Mouse (Mus musculus): Measurements from ENCODE around the gene Sh3bp2. TPM values are rescaled to one million over a fixed set of nuclear protein-coding genes. Genes with fewer than 3 reads are reported as not detected.
"Not testable (repeated sequence)": the region's sequence is repeated elsewhere in the genome, so short reads cannot be mapped to it uniquely, and the experiment has no call there.

Sh3bp2 gene
- polyA plus RNA-seq, 1 experiment from 2014 or later: 18.8 TPM

- Histone ChIP-seq H3K27ac (ENCODE audit: low read depth, low read length) (peak overlapping the region; percentile 92), H3K4me2 (ENCODE audit: low read length) (peak overlapping the region; percentile 81), H3K4me3 (ENCODE audit: low read depth, low read length) (peak overlapping the region; percentile 98; the same call in 1 of the 2 replicates), H3K9ac (ENCODE audit: low read length) (peak overlapping the region; percentile 97), H3K4me1 (ENCODE audit: control insufficient read depth, insufficient read depth, low read length) (peaks cover 11% of the 10 kb centered on the region)
- 51% methylated on average over 3 of the region's 4 CpGs for WGBS
- not testable (repeated sequence) for H3K36me3 ChIP-seq (ENCODE audit: control insufficient read depth, insufficient read depth, low read length); DNase-seq (ENCODE audit: low spot score); H3K9me3 ChIP-seq (replicated peaks; ENCODE audit: control insufficient read depth, low read length); ATAC-seq; H3K27me3 ChIP-seq (replicated peaks; ENCODE audit: control insufficient read depth, insufficient read depth, low read length)
These were observed 46.9 kb downstream of the Sh3bp2 start for GRCm38 (mm10) chr5:34572568-34572967.

DNA sequence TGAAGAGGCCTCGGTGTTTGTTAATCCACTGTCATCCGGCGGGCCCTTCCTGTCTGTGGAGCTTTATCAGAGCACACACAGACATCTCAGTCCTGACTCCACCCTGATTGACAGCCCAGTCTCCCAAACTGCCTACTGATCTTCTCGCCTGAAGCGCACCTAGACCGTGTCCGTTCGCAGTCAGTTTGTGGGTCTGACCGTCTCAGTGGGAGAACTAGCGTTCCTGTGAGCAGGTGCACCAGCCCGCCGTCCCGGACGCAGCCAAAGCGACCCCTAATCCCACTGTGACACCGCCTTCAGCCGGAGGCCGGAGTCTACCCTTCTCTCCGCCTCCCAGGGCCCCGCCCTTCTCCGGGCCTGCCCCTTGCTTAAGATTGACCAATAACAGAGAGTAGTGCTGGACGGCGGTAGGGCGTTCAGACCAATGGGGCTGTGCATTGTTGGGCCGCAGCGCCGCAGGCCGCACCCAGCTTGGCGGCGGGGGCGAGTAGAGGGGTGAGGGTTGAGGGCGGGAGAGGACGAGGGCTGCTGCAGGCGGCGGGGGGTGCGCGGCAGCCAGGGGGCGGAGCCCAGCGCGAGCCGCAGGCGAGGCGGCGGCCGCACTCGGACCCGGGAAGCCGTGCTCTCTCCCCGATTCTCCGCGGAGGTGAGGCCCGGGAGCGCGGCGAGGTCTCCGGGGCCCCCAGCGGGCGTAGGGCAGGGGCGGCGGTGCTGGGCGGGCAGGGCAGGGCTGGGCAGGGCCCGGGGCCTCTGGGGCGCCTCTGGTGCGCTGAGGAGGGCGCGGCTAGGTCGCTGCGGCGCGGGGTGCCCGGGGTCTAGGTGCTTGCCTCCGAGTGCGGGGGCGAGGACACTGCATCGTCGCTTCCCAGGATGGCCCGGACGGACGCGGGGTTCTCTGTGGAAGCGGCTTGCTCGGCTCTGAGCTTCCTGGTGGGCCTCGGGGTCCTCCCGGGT lies 47.9 kb downstream of the Sh3bp2 start, which contains the start of gene Add1:
Gene Add1 (plus strand): TSS at position 397 of the 954 bp plus-strand sequence.
- H3K9ac ChIP-seq (ENCODE audit: low read length): peak within 1 kb of the TSS; percentile 97
- DNase-seq (ENCODE audit: low spot score): peak; percentile 97
- ATAC-seq: peak; percentile 100
- peak within 1 kb of the TSS; percentile 81 for H3K4me2 ChIP-seq (ENCODE audit: low read length)
- no peaks in the 10 kb centered on the region for H3K9me3 ChIP-seq (replicated peaks; ENCODE audit: control insufficient read depth, low read length)
- H3K4me3 ChIP-seq (ENCODE audit: low read depth, low read length): peak within 1 kb of the TSS; percentile 98
- peaks cover 11% of the 10 kb centered on the region for H3K4me1 ChIP-seq (ENCODE audit: control insufficient read depth, insufficient read depth, low read length)
- peak within 1 kb of the TSS; percentile 92 for H3K27ac ChIP-seq (ENCODE audit: low read depth, low read length)
- 1% methylated on average over 76 of the region's 84 CpGs for WGBS
- no peaks in the 10 kb centered on the region for H3K27me3 ChIP-seq (replicated peaks; ENCODE audit: control insufficient read depth, insufficient read depth, low read length)
- H3K36me3 ChIP-seq (ENCODE audit: control insufficient read depth, insufficient read depth, low read length): no peaks in the 10 kb centered on the region; the same call in 1 of the 2 replicates

- H3K9me3 ChIP-seq (replicated peaks; ENCODE audit: control insufficient read depth, low read length): no peaks in the 10 kb centered on the region
- no peak overlapping the region for H3K27ac ChIP-seq (ENCODE audit: low read depth, low read length)
- 40% methylated on average over 10 of the region's 10 CpGs for WGBS
- H3K4me2 ChIP-seq (ENCODE audit: low read length): peak overlapping the region; percentile 81
- peak overlapping the region; percentile 97 for H3K9ac ChIP-seq (ENCODE audit: low read length)
- peak overlapping the region; percentile 98 for H3K4me3 ChIP-seq (ENCODE audit: low read depth, low read length)
- H3K27me3 ChIP-seq (replicated peaks; ENCODE audit: control insufficient read depth, insufficient read depth, low read length): no peaks in the 10 kb centered on the region
- no peaks in the 10 kb centered on the region; the same call in 1 of the 2 replicates for H3K36me3 ChIP-seq (ENCODE audit: control insufficient read depth, insufficient read depth, low read length)
- no peak for DNase-seq (ENCODE audit: low spot score)
- H3K4me1 ChIP-seq (ENCODE audit: control insufficient read depth, insufficient read depth, low read length): peaks cover 11% of the 10 kb centered on the region
- ATAC-seq: no peak
These were observed 49.1 kb downstream of the Sh3bp2 start for GRCm38 (mm10) chr5:34574721-34575120.

DNA sequence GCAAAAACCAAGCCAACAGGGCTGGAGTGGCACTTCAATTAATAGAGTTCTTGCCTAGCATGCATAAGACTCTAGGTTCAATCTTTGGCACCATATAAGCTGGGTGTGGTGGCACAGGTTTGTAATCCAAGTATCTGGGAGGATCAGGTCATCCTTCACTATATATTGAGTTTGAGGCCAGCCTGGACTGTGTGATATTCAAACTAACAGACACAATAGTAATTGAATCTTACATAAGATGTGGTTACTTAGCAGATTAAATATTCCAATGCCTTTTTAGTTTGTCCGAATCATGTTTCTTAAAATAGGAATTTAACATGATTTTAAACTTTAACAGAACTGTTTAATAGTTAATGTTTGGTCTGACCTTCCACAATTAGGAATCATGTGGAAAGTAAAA lies 50.6 kb downstream of the Sh3bp2 start:
- 91% methylated on average over 1 of the region's 1 CpGs for WGBS
- H3K4me3 ChIP-seq (ENCODE audit: low read depth, low read length): no peak overlapping the region
- no peaks in the 10 kb centered on the region for H3K9me3 ChIP-seq (replicated peaks; ENCODE audit: control insufficient read depth, low read length)
- no peaks in the 10 kb centered on the region for H3K27me3 ChIP-seq (replicated peaks; ENCODE audit: control insufficient read depth, insufficient read depth, low read length)
- H3K4me1 ChIP-seq (ENCODE audit: control insufficient read depth, insufficient read depth, low read length): peaks cover 11% of the 10 kb centered on the region
- H3K9ac ChIP-seq (ENCODE audit: low read length): no peak overlapping the region
- no peaks in the 10 kb centered on the region; the same call in 1 of the 2 replicates for H3K36me3 ChIP-seq (ENCODE audit: control insufficient read depth, insufficient read depth, low read length)
- H3K4me2 ChIP-seq (ENCODE audit: low read length): no peak overlapping the region
- ATAC-seq (no peak), DNase-seq (ENCODE audit: low spot score) (no peak)
- no peak overlapping the region for H3K27ac ChIP-seq (ENCODE audit: low read depth, low read length)

DNA sequence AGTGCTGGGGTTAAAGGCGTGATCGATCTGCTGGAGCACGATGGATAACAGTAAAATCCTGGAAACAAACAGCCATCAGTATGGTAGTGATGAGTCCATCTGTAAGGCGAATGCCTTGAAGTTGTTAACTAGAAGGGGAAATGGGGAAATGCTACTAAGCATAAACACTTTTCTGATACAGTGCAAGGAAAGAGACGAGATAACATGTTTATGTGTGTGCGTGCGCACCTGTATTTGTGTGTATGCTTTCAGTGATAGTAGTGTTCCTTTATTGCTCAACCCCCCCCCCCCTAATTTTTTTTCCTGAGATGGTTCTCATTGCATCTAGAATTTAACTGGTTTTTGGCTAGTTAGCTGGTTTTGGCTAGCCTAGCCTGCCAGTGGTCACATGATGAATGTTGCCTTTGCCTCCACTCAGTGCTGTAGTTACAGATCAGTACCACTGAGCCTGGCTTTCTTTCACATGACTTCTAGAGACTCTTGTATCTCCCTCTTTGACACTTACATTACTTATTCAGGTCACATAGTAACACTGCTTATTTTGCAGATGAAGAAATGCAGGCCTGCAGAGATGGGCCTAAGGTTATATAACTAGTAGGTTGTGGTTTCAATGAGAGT lies 52.5 kb downstream of the Sh3bp2 start:
- Histone ChIP-seq H3K27me3 (replicated peaks; ENCODE audit: control insufficient read depth, insufficient read depth, low read length) (no peaks in the 10 kb centered on the region), H3K27ac (ENCODE audit: low read depth, low read length) (no peak overlapping the region), H3K4me2 (ENCODE audit: low read length) (no peak overlapping the region), H3K9ac (ENCODE audit: low read length) (no peak overlapping the region), H3K4me1 (ENCODE audit: control insufficient read depth, insufficient read depth, low read length) (peaks cover 11% of the 10 kb centered on the region), H3K36me3 (ENCODE audit: control insufficient read depth, insufficient read depth, low read length) (no peaks in the 10 kb centered on the region; the same call in 1 of the 2 replicates), H3K9me3 (replicated peaks; ENCODE audit: control insufficient read depth, low read length) (no peaks in the 10 kb centered on the region), H3K4me3 (ENCODE audit: low read depth, low read length) (no peak overlapping the region)
- WGBS: 97% methylated on average over 7 of the region's 7 CpGs
- DNase-seq (ENCODE audit: low spot score): no peak
- no peak for ATAC-seq

DNA sequence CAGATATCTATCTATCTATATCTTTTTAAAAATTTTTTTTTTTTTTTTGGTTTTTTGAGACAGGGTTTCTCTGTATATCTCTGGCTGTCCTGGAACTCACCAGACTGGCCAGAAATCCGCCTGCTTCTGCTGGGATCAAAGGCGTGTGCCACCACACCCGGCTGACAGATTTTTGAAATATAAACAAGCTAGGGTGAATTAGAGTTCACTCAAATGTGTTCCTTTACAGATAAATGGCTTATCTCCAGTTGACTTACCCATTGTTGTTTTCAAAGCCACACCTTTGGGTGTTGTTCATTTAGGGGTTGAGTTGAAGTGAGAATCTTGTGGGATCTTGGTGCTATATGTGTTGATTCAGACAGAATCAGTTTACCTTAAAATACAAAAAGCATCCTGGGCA lies 53.7 kb downstream of the Sh3bp2 start:
- Histone ChIP-seq H3K27ac (ENCODE audit: low read depth, low read length) (no peak overlapping the region), H3K27me3 (replicated peaks; ENCODE audit: control insufficient read depth, insufficient read depth, low read length) (no peaks in the 10 kb centered on the region), H3K9me3 (replicated peaks; ENCODE audit: control insufficient read depth, low read length) (no peaks in the 10 kb centered on the region), H3K36me3 (ENCODE audit: control insufficient read depth, insufficient read depth, low read length) (no peaks in the 10 kb centered on the region; the same call in 1 of the 2 replicates), H3K9ac (ENCODE audit: low read length) (no peak overlapping the region), H3K4me1 (ENCODE audit: control insufficient read depth, insufficient read depth, low read length) (peaks cover 11% of the 10 kb centered on the region), H3K4me2 (ENCODE audit: low read length) (no peak overlapping the region), H3K4me3 (ENCODE audit: low read depth, low read length) (no peak overlapping the region)
- DNase-seq (ENCODE audit: low spot score) (no peak), ATAC-seq (no peak)
- 93% methylated on average over 3 of the region's 3 CpGs for WGBS

GRCm38 (mm10) chr5:34581671-34582313 lies 56.2 kb downstream of the Sh3bp2 start:
- peak; percentile 75 for ATAC-seq
- H3K9ac ChIP-seq (ENCODE audit: low read length); H3K27me3 ChIP-seq (replicated peaks; ENCODE audit: control insufficient read depth, insufficient read depth, low read length); H3K4me1 ChIP-seq (ENCODE audit: control insufficient read depth, insufficient read depth, low read length); H3K4me2 ChIP-seq (ENCODE audit: low read length); H3K4me3 ChIP-seq (ENCODE audit: low read depth, low read length); H3K36me3 ChIP-seq (ENCODE audit: control insufficient read depth, insufficient read depth, low read length); H3K9me3 ChIP-seq (replicated peaks; ENCODE audit: control insufficient read depth, low read length): not testable (repeated sequence)
- 57% methylated on average over 9 of the region's 10 CpGs for WGBS
- H3K27ac ChIP-seq (ENCODE audit: low read depth, low read length): 0 out of 2 replicates have a peak overlapping the region, but pooled peaks have one; percentile 48
- DNase-seq (ENCODE audit: low spot score): peak; percentile 49

GRCm38 (mm10) chr5:34582314-34582675 lies 56.7 kb downstream of the Sh3bp2 start:
- H3K4me2 ChIP-seq (ENCODE audit: low read length): no peak overlapping the region
- no peaks in the 10 kb centered on the region for H3K9me3 ChIP-seq (replicated peaks; ENCODE audit: control insufficient read depth, low read length)
- 0 out of 2 replicates have a peak overlapping the region, but pooled peaks have one; percentile 48 for H3K27ac ChIP-seq (ENCODE audit: low read depth, low read length)
- ATAC-seq (no peak), DNase-seq (ENCODE audit: low spot score) (no peak)
- 82% methylated on average over 5 of the region's 5 CpGs for WGBS
- no peaks in the 10 kb centered on the region; the same call in 1 of the 2 replicates for H3K36me3 ChIP-seq (ENCODE audit: control insufficient read depth, insufficient read depth, low read length)
- H3K4me3 ChIP-seq (ENCODE audit: low read depth, low read length): no peak overlapping the region
- peaks cover 4% of the 10 kb centered on the region; the same call in 1 of the 2 replicates for H3K4me1 ChIP-seq (ENCODE audit: control insufficient read depth, insufficient read depth, low read length)
- no peak overlapping the region for H3K9ac ChIP-seq (ENCODE audit: low read length)
- no peaks in the 10 kb centered on the region for H3K27me3 ChIP-seq (replicated peaks; ENCODE audit: control insufficient read depth, insufficient read depth, low read length)

Measured in forebrain, embryonic 14.5 days (tissue).